Mouse (Mus musculus) lung, adult 2 months (tissue): ENCODE measurements around the gene Eif4e. TPM values are rescaled to one million over a fixed set of nuclear protein-coding genes. Genes with fewer than 3 reads are reported as not detected.

Experiments used
- DNase-seq: peaks from one replicate; pipeline ENCODE4 v3.0.0; 2022
- H3K4me1 ChIP-seq: fragments of 200-500 bp; 2 replicates; pipeline ENCODE4 v1.6.1; 2011; ENCODE audit warnings: low read length; ENCODE audit not compliant: control insufficient read depth, insufficient read depth
- H3K4me3 ChIP-seq: fragments of 200-500 bp; replicated peaks from 2 replicates; pipeline ENCODE3; 2011; ENCODE audit warnings: low read depth, mild to moderate bottlenecking, control low read depth, low read length; ENCODE audit errors: extremely low read depth
- CTCF ChIP-seq: fragments of 200-500 bp; IDR thresholded peaks from 2 replicates; pipeline ENCODE4 v1.5.1; 2011; ENCODE audit warnings: mild to moderate bottlenecking, low read length, control low read depth; ENCODE audit not compliant: insufficient read depth
- POLR2A ChIP-seq: fragments of 200-500 bp; IDR thresholded peaks from 2 replicates; pipeline ENCODE4 v1.6.1; 2011; ENCODE audit warnings: low read depth, mild to moderate bottlenecking, control low read depth, low read length, borderline replicate concordance; ENCODE audit errors: extremely low read depth
- WGBS: fragments of 180-500 bp; shearing (Covaris S2); methylation state at CpG from one replicate; pipeline ENCODE4 v1.1.7; 2018; 5-methylcytosine and 5-hydroxymethylcytosine counted together
- polyA plus RNA-seq: library from polyadenylated mRNA; depleted of rRNA; stranded (reverse); fragments of >200 nt; gene quantifications from 2 replicates; pipeline ENCODE4 v1.2.3, GENCODE M21; 2012

Gene Eif4e
- polyA plus RNA-seq, 1 experiment, result 23.2 TPM

GRCm38 (mm10) chr3:138495166-138496145, 30.5 kb upstream of the Eif4e start:
- TF ChIP-seq POLR2A (no peak), CTCF (no peak)
- Histone ChIP-seq H3K4me3 (no peak overlapping the region), H3K4me1 (no peaks in the 10 kb centered on the region)
- no peak for DNase-seq
- 70% methylated on average over 11 of the region's 11 CpGs for WGBS

- TF ChIP-seq POLR2A (no peak), CTCF (no peak)
- Histone ChIP-seq H3K4me1 (no peaks in the 10 kb centered on the region), H3K4me3 (no peak overlapping the region)
- no peak for DNase-seq
- WGBS, result 64% methylated on average over 4 of the region's 4 CpGs
These were observed 27.2 kb upstream of the Eif4e start for GRCm38 (mm10) chr3:138498731-138499130.

- Histone ChIP-seq H3K4me3 (no peak overlapping the region), H3K4me1 (no peaks in the 10 kb centered on the region)
- WGBS, result 80% methylated on average over 15 of the region's 15 CpGs
- TF ChIP-seq CTCF, result no peak
- no peak for TF ChIP-seq POLR2A
- no peak for DNase-seq
These were observed 25.9 kb upstream of the Eif4e start for GRCm38 (mm10) chr3:138499854-138500740.

- WGBS, result 69% methylated on average over 11 of the region's 11 CpGs
- TF ChIP-seq POLR2A (no peak), CTCF (no peak)
- DNase-seq, result no peak
- H3K4me3 ChIP-seq, result no peak overlapping the region
- no peaks in the 10 kb centered on the region for H3K4me1 ChIP-seq
These were observed 22.2 kb upstream of the Eif4e start for GRCm38 (mm10) chr3:138503754-138504153.

GRCm38 (mm10) chr3:138506749-138507148, 19.2 kb upstream of the Eif4e start:
- DNase-seq, result no peak
- TF ChIP-seq POLR2A (no peak), CTCF (no peak)
- H3K4me1 ChIP-seq, result no peaks in the 10 kb centered on the region
- WGBS, result 50% methylated on average over 6 of the region's 6 CpGs
- H3K4me3 ChIP-seq, result no peak overlapping the region

- WGBS, result 80% methylated on average over 2 of the region's 2 CpGs
- DNase-seq, result no peak
- no peaks in the 10 kb centered on the region for H3K4me1 ChIP-seq
- TF ChIP-seq CTCF (no peak), POLR2A (no peak)
- H3K4me3 ChIP-seq, result no peak overlapping the region
These were observed 16.4 kb upstream of the Eif4e start for GRCm38 (mm10) chr3:138509581-138509980.

- TF ChIP-seq POLR2A (no peak), CTCF (no peak)
- Histone ChIP-seq H3K4me1 (no peaks in the 10 kb centered on the region), H3K4me3 (no peak overlapping the region)
- WGBS, result 79% methylated on average over 5 of the region's 5 CpGs
- DNase-seq, result no peak
These were observed 15.5 kb upstream of the Eif4e start for GRCm38 (mm10) chr3:138510471-138510870.

GRCm38 (mm10) chr3:138513243-138513642, 12.7 kb upstream of the Eif4e start:
- no peak for TF ChIP-seq CTCF
- TF ChIP-seq POLR2A, result no peak
- no peak overlapping the region for H3K4me3 ChIP-seq
- no peak for DNase-seq
- H3K4me1 ChIP-seq, result no peaks in the 10 kb centered on the region
- 73% methylated on average over 12 of the region's 12 CpGs for WGBS

- no peak overlapping the region for H3K4me3 ChIP-seq
- TF ChIP-seq CTCF (no peak), POLR2A (no peak)
- no peaks in the 10 kb centered on the region for H3K4me1 ChIP-seq
- 60% methylated on average over 3 of the region's 3 CpGs for WGBS
- no peak for DNase-seq
These were observed 11.2 kb upstream of the Eif4e start for GRCm38 (mm10) chr3:138514749-138515148.
